Mouse (Mus musculus) CH12.LX (cell line): ENCODE results near the gene Mex3d. TPM values are rescaled to one million over a fixed set of nuclear protein-coding genes. Genes with fewer than 3 reads are reported as not detected.

Experiments used
- DNase-seq: peaks from one replicate; pipeline ENCODE4 v3.0.0-alpha.2; 2013; ENCODE audit errors: extremely low read depth
- H3K27ac ChIP-seq: 2 replicates; pipeline ENCODE4 v1.5.1; 2012; ENCODE audit warnings: low read depth, mild to moderate bottlenecking, control low read depth, moderate library complexity; ENCODE audit not compliant: insufficient read depth
- H3K27me3 ChIP-seq: replicated peaks from 2 replicates; pipeline ENCODE3; 2012; ENCODE audit warnings: inconsistent platforms
- H3K36me3 ChIP-seq, 2 experiments: replicated peaks in 1 of 2; 2 replicates each; pipeline versions ENCODE3 to v1.6.1; 2012; ENCODE audit warnings: inconsistent platforms in 1 of 2, low read length in 1 of 2, mild to moderate bottlenecking in 1 of 2, mixed read lengths in 1 of 2, moderate library complexity in 1 of 2; ENCODE audit not compliant: control insufficient read depth in 1 of 2, insufficient read depth in 1 of 2
- H3K4me1 ChIP-seq, 2 experiments: 2 replicates each; pipeline ENCODE4 v1.6.1; 2012; ENCODE audit warnings: inconsistent platforms in 1 of 2, moderate library complexity in 1 of 2; ENCODE audit not compliant: insufficient read depth in 2 of 2, control insufficient read depth in 1 of 2
- H3K4me2 ChIP-seq: 2 replicates; pipeline ENCODE4 v1.6.1; 2012; ENCODE audit warnings: low read depth, mild to moderate bottlenecking, control low read depth; ENCODE audit not compliant: poor library complexity, insufficient read depth, severe bottlenecking
- H3K4me3 ChIP-seq, 3 experiments: fragments of 150-350 bp in 1 of 3; sonication (generic) in 1 of 3; replicated peaks in 1 of 3; 2 replicates each; pipeline versions ENCODE3 to v1.5.1; 2011 to 2012; ENCODE audit warnings: low read depth in 2 of 3, low read length in 2 of 3, mild to moderate bottlenecking in 2 of 3, moderate library complexity in 2 of 3, control low read depth in 1 of 3, improper control_type of control experiment in 1 of 3, inconsistent platforms in 1 of 3, mixed read lengths in 1 of 3; ENCODE audit not compliant: poor library complexity in 1 of 3
- H3K79me2 ChIP-seq: replicated peaks from 2 replicates; pipeline ENCODE4 v1.6.1; 2012; ENCODE audit warnings: mild to moderate bottlenecking, moderate library complexity; ENCODE audit not compliant: control insufficient read depth, poor library complexity, insufficient read depth, severe bottlenecking; ENCODE audit errors: extremely low read depth
- H3K9ac ChIP-seq: 2 replicates; pipeline ENCODE4 v1.6.1; 2012; ENCODE audit warnings: low read depth, mild to moderate bottlenecking, control low read depth, moderate library complexity; ENCODE audit not compliant: insufficient read depth
- H3K9me3 ChIP-seq: replicated peaks from 2 replicates; pipeline ENCODE3; 2012; ENCODE audit warnings: low read length, inconsistent platforms, mixed read lengths
- BHLHE40 ChIP-seq: IDR thresholded peaks from 2 replicates; pipeline ENCODE4 v1.6.1; 2011; ENCODE audit warnings: mild to moderate bottlenecking, low read depth, low read length, improper control_type of control experiment
- CHD2 ChIP-seq: IDR thresholded peaks from 2 replicates; pipeline ENCODE4 v1.6.1; 2011; ENCODE audit warnings: low read length, improper control_type of control experiment
- CTCF ChIP-seq, 2 experiments: IDR thresholded peaks in 1 of 2; conservative IDR thresholded peaks in 1 of 2; 2 replicates each; pipeline ENCODE4 v1.5.1; 2011 to 2012; ENCODE audit warnings: low read depth in 2 of 2, low read length in 2 of 2, improper control_type of control experiment in 1 of 2, inconsistent platforms in 1 of 2, mild to moderate bottlenecking in 1 of 2, moderate library complexity in 1 of 2
- E2F4 ChIP-seq: IDR thresholded peaks from 2 replicates; pipeline ENCODE4 v1.6.1; 2011; ENCODE audit warnings: low read depth, low read length, improper control_type of control experiment; ENCODE audit not compliant: insufficient replicate concordance
- ELF1 ChIP-seq: IDR thresholded peaks from 2 replicates; pipeline ENCODE4 v1.6.1; 2014; ENCODE audit warnings: low read depth, mild to moderate bottlenecking, inconsistent platforms, low read length, improper control_type of control experiment
- GABPA ChIP-seq: IDR thresholded peaks from 2 replicates; pipeline ENCODE4 v1.6.1; 2012; ENCODE audit warnings: low read depth, low read length, improper control_type of control experiment, inconsistent platforms; ENCODE audit not compliant: insufficient replicate concordance
- JUN ChIP-seq: IDR thresholded peaks from 2 replicates; pipeline ENCODE4 v1.6.1; 2011; ENCODE audit warnings: low read depth, mild to moderate bottlenecking, low read length, improper control_type of control experiment, moderate library complexity; ENCODE audit not compliant: insufficient read depth
- JUND ChIP-seq: conservative IDR thresholded peaks from 2 replicates; pipeline ENCODE4 v1.6.1; 2011; ENCODE audit warnings: low read depth, low read length, improper control_type of control experiment
- MAZ ChIP-seq: IDR thresholded peaks from 2 replicates; pipeline ENCODE4 v1.6.1; 2012; ENCODE audit warnings: low read depth, mild to moderate bottlenecking, inconsistent platforms, low read length, improper control_type of control experiment, moderate library complexity
- MEF2A ChIP-seq: IDR thresholded peaks from 2 replicates; pipeline ENCODE4 v1.6.1; 2014; ENCODE audit warnings: low read depth, mild to moderate bottlenecking, inconsistent platforms, low read length, improper control_type of control experiment, borderline replicate concordance
- MXI1 ChIP-seq: IDR thresholded peaks from 2 replicates; pipeline ENCODE4 v1.6.1; 2011; ENCODE audit warnings: mild to moderate bottlenecking, low read depth, low read length, improper control_type of control experiment
- NELFE ChIP-seq: IDR thresholded peaks from 2 replicates; pipeline ENCODE4 v1.6.1; 2011; ENCODE audit warnings: low read depth, low read length, improper control_type of control experiment
- PAX5 ChIP-seq: IDR thresholded peaks from 2 replicates; pipeline ENCODE4 v1.6.1; 2012; ENCODE audit warnings: low read length, inconsistent platforms, mixed read lengths
- RAD21 ChIP-seq: IDR thresholded peaks from 2 replicates; pipeline ENCODE4 v1.6.1; 2011; ENCODE audit warnings: low read depth, mild to moderate bottlenecking, low read length, improper control_type of control experiment, moderate library complexity
- SIN3A ChIP-seq: IDR thresholded peaks from 2 replicates; pipeline ENCODE4 v1.6.1; 2012; ENCODE audit warnings: low read length, improper control_type of control experiment, inconsistent platforms
- SMC3 ChIP-seq: IDR thresholded peaks from 2 replicates; pipeline ENCODE4 v1.6.1; 2011; ENCODE audit warnings: low read depth, low read length, improper control_type of control experiment
- UBTF ChIP-seq: IDR thresholded peaks from 2 replicates; pipeline ENCODE4 v1.6.1; 2012; ENCODE audit warnings: low read depth, mild to moderate bottlenecking, inconsistent platforms, low read length, improper control_type of control experiment, moderate library complexity
- USF1 ChIP-seq: IDR thresholded peaks from 2 replicates; pipeline ENCODE4 v1.6.1; 2014; ENCODE audit warnings: low read depth, mild to moderate bottlenecking, inconsistent platforms, low read length, improper control_type of control experiment
- USF2 ChIP-seq: conservative IDR thresholded peaks from 2 replicates; pipeline ENCODE4 v1.6.1; 2011; ENCODE audit warnings: low read depth, low read length, improper control_type of control experiment
- ZC3H11A ChIP-seq: IDR thresholded peaks from 2 replicates; pipeline ENCODE4 v1.6.1; 2012; ENCODE audit warnings: low read depth, mild to moderate bottlenecking, inconsistent platforms, low read length, improper control_type of control experiment
- ZMIZ1 ChIP-seq: IDR thresholded peaks from 2 replicates; pipeline ENCODE4 v1.6.1; 2012; ENCODE audit warnings: low read depth, mild to moderate bottlenecking, inconsistent platforms, low read length, improper control_type of control experiment
- ZNF384 ChIP-seq: IDR thresholded peaks from 2 replicates; pipeline ENCODE4 v1.6.1; 2012; ENCODE audit warnings: low read depth, low read length, improper control_type of control experiment, inconsistent platforms
- dilution Hi-C: fragments of 300-500 bp; cut with MboI; formaldehyde crosslinking; loops from 2 replicates; pipeline ENCODE4 v1.14.3; 2020; ENCODE audit warnings: low sequenced_read_pairs; ENCODE audit not compliant: extremely low pct_unique_long_range_greater_than_20kb, extremely low pct_ligation_motif_present
- in situ Hi-C: fragments of 300-500 bp; cut with MboI; formaldehyde crosslinking; loops from 3 replicates; pipeline ENCODE4 v1.14.3; 2019; ENCODE audit warnings: low sequenced_read_pairs, low pct_ligation_motif_present, low pct_unique_long_range_greater_than_20kb, mixed read lengths
- polyA plus RNA-seq: library from polyadenylated mRNA; unstranded; fragments of >175 nt; gene quantifications from 2 replicates; pipeline ENCODE4 v1.2.1, GENCODE M21; 2012; ENCODE audit warnings: low read depth; ENCODE audit not compliant: insufficient read length
- total RNA-seq, 2 experiments: library from RNA; depleted of rRNA; stranded (reverse); fragments of 300-350 nt in 1 of 2; fragments of >200 nt in 1 of 2; gene quantifications; 2 replicates each; pipeline ENCODE4 v1.2.3; 2012 to 2014

The Mex3d gene
- total and polyA plus RNA-seq, 3 experiments = 5.9 to 8.5 (median 6.6) TPM

- no peak for DNase-seq
- no peaks in the 10 kb centered on the region for H3K27me3 ChIP-seq
- H3K79me2 ChIP-seq = peaks cover 31% of the 10 kb centered on the region
- no peak overlapping the region for H3K4me2 ChIP-seq
- dilution Hi-C loops (no loop called here), in situ Hi-C loops (loop anchor here (25.0 kb wide), 1 partner anchor 252 kb away; the partner anchor contains the start of gene Mknk2)
- H3K4me1 ChIP-seq = peaks cover 24 to 50% of the 10 kb centered on the region in 2 experiments
- H3K27ac ChIP-seq = peak overlapping the region; percentile 82
- H3K36me3 ChIP-seq = peaks cover 5 to 11% of the 10 kb centered on the region in 2 experiments
- no peaks in the 10 kb centered on the region for H3K9me3 ChIP-seq
- H3K9ac ChIP-seq = no peak overlapping the region
- H3K4me3 ChIP-seq = no peak overlapping the region
- TF ChIP-seq SIN3A (no peak), GABPA (no peak), BHLHE40 (no peak), RAD21 (no peak)
Observed at GRCm38 (mm10) chr10:80434823-80435222, 47.4 kb upstream of the Mex3d start.

- dilution Hi-C loops (no loop called here), in situ Hi-C loops (loop anchor here (25.0 kb wide), 1 partner anchor 253 kb away; the partner anchor contains the start of gene Mknk2)
- H3K4me1 ChIP-seq = peaks cover 24 to 51% of the 10 kb centered on the region in 2 experiments
- peak overlapping the region in 2 of 3 experiments; percentile 32 to 55 for H3K4me3 ChIP-seq
- no peak overlapping the region for H3K27ac ChIP-seq
- no peaks in the 10 kb centered on the region for H3K27me3 ChIP-seq
- DNase-seq = no peak
- no peak overlapping the region for H3K4me2 ChIP-seq
- TF ChIP-seq CTCF (conservative IDR thresholded peaks at IDR 0.05 in 1 of 2, IDR thresholded peaks at IDR 0.05 in 1 of 2; ENCODE audit: low read depth in 2 of 2, low read length in 2 of 2) (peak in 1 of 2 experiments; percentile 54; a peak in 2 of 4 replicates), USF1 (no peak), MXI1 (no peak), RAD21 (peak; percentile 22), MAZ (peak; percentile 71; the same call in 1 of the 2 replicates), ZC3H11A (no peak), JUND (no peak), SMC3 (peak; percentile 53), SIN3A (no peak; the same call in 1 of the 2 replicates), ELF1 (no peak), USF2 (no peak), MEF2A (0 out of 2 replicates have a peak, but pooled peaks have one; percentile 46), ZNF384 (no peak), ZMIZ1 (no peak), UBTF (no peak), E2F4 (no peak), NELFE (peak; percentile 41; the same call in 1 of the 2 replicates), CHD2 (no peak), JUN (no peak), PAX5 (no peak)
- peaks cover 9 to 17% of the 10 kb centered on the region in 2 experiments for H3K36me3 ChIP-seq
- no peaks in the 10 kb centered on the region for H3K9me3 ChIP-seq
- H3K79me2 ChIP-seq = peaks cover 35% of the 10 kb centered on the region
- peak overlapping the region; percentile 47; the same call in 1 of the 2 replicates for H3K9ac ChIP-seq
Observed at GRCm38 (mm10) chr10:80434233-80434592, 46.8 kb upstream of the Mex3d start.
